Mouse (Mus musculus): ENCODE data around the gene Gpd2. TPM values are rescaled to one million over a fixed set of nuclear protein-coding genes. Genes with fewer than 3 reads are reported as not detected.
A peak's percentile ranks its signal among the peaks of the same experiment; 100 is the strongest.

The Gpd2 gene
- polyA plus RNA-seq, 1 experiment from 2014 or later = 27.6 TPM

GRCm38 (mm10) chr2:57231432-57231831, 6.0 kb upstream of the Gpd2 start:
- Histone ChIP-seq H3K4me2 (replicated peaks) (no peak overlapping the region), H3K4me3 (no peak overlapping the region)
- WGBS = 90% methylated on average over 5 of the region's 5 CpGs

GRCm38 (mm10) chr2:57232328-57232727, 5.1 kb upstream of the Gpd2 start:
- H3K9me3 ChIP-seq = no peaks in the 10 kb centered on the region
- no peak overlapping the region for H3K27ac ChIP-seq (replicated peaks)
- H3K27me3 ChIP-seq = no peaks in the 10 kb centered on the region
- no peak overlapping the region for H3K4me3 ChIP-seq
- no peak for ATAC-seq (replicated peaks)
- H3K36me3 ChIP-seq = no peaks in the 10 kb centered on the region
- peaks cover 5% of the 10 kb centered on the region; the same call in 1 of the 2 replicates for H3K4me1 ChIP-seq
- no peak overlapping the region for H3K4me2 ChIP-seq (replicated peaks)
- no peak overlapping the region for H3K9ac ChIP-seq (replicated peaks)
- 94% methylated on average over 8 of the region's 8 CpGs for WGBS

More at GRCm38 (mm10) chr2:57231432-57231831, 6.0 kb upstream of the Gpd2 start:
- H3K9ac ChIP-seq (replicated peaks) = no peak overlapping the region
- no peak for ATAC-seq (replicated peaks)
- no peaks in the 10 kb centered on the region for H3K9me3 ChIP-seq
- no peaks in the 10 kb centered on the region for H3K4me1 ChIP-seq
- no peaks in the 10 kb centered on the region for H3K27me3 ChIP-seq
- H3K36me3 ChIP-seq = no peaks in the 10 kb centered on the region
- no peak overlapping the region for H3K27ac ChIP-seq (replicated peaks)

- H3K36me3 ChIP-seq = no peaks in the 10 kb centered on the region
- no peak overlapping the region for H3K27ac ChIP-seq (replicated peaks)
- 86% methylated on average over 2 of the region's 2 CpGs for WGBS
- H3K9ac ChIP-seq (replicated peaks) = no peak overlapping the region
- peaks cover 15% of the 10 kb centered on the region; the same call in 1 of the 2 replicates for H3K4me1 ChIP-seq
- no peaks in the 10 kb centered on the region for H3K9me3 ChIP-seq
- no peak for ATAC-seq (replicated peaks)
- H3K27me3 ChIP-seq = no peaks in the 10 kb centered on the region
- H3K4me3 ChIP-seq = no peak overlapping the region
- no peak overlapping the region for H3K4me2 ChIP-seq (replicated peaks)
Observed at GRCm38 (mm10) chr2:57236246-57236645, 1.2 kb upstream of the Gpd2 start.

- no peaks in the 10 kb centered on the region for H3K36me3 ChIP-seq
- H3K9ac ChIP-seq (replicated peaks) = no peak overlapping the region
- H3K4me1 ChIP-seq = peaks cover 15% of the 10 kb centered on the region; the same call in 1 of the 2 replicates
- peak overlapping the region; percentile 96 for H3K4me2 ChIP-seq (replicated peaks)
- no peak overlapping the region for H3K27ac ChIP-seq (replicated peaks)
- WGBS = 35% methylated on average over 6 of the region's 6 CpGs
- H3K27me3 ChIP-seq = no peaks in the 10 kb centered on the region
- ATAC-seq (replicated peaks) = no peak
- no peaks in the 10 kb centered on the region for H3K9me3 ChIP-seq
- no peak overlapping the region for H3K4me3 ChIP-seq
Observed at GRCm38 (mm10) chr2:57237026-57237425, 409 bp upstream of the Gpd2 start.

- Histone ChIP-seq H3K4me2 (replicated peaks) (peak overlapping the region; percentile 96), H3K4me1 (peaks cover 15% of the 10 kb centered on the region; the same call in 1 of the 2 replicates), H3K4me3 (peak overlapping the region; percentile 80), H3K9me3 (no peaks in the 10 kb centered on the region), H3K9ac (replicated peaks) (peak overlapping the region; percentile 82), H3K36me3 (no peaks in the 10 kb centered on the region), H3K27me3 (no peaks in the 10 kb centered on the region), H3K27ac (replicated peaks) (peak overlapping the region; percentile 56)
- peak; percentile 81 for ATAC-seq (replicated peaks)
- under 1% methylated on average over 69 of the region's 69 CpGs for WGBS
Observed at GRCm38 (mm10) chr2:57237920-57238613, 632 bp downstream of the Gpd2 start.

GRCm38 (mm10) chr2:57238614-57239165, 1.3 kb downstream of the Gpd2 start:
- no peak for ATAC-seq (replicated peaks)
- no peak overlapping the region for H3K27ac ChIP-seq (replicated peaks)
- 3% methylated on average over 17 of the region's 17 CpGs for WGBS

GRCm38 (mm10) chr2:57239356-57239755, 1.9 kb downstream of the Gpd2 start:
- Histone ChIP-seq H3K4me2 (replicated peaks) (0 out of 2 replicates have a peak overlapping the region, but pooled peaks have one; percentile 96), H3K36me3 (no peaks in the 10 kb centered on the region), H3K9ac (replicated peaks) (no peak overlapping the region), H3K27ac (replicated peaks) (no peak overlapping the region), H3K4me3 (no peak overlapping the region), H3K9me3 (no peaks in the 10 kb centered on the region), H3K27me3 (no peaks in the 10 kb centered on the region), H3K4me1 (peaks cover 15% of the 10 kb centered on the region; the same call in 1 of the 2 replicates)
- 15% methylated on average over 2 of the region's 2 CpGs for WGBS
- ATAC-seq (replicated peaks) = no peak

More at GRCm38 (mm10) chr2:57238614-57239165, 1.3 kb downstream of the Gpd2 start:
- H3K36me3 ChIP-seq = no peaks in the 10 kb centered on the region
- peak overlapping the region; percentile 82 for H3K9ac ChIP-seq (replicated peaks)
- H3K9me3 ChIP-seq = no peaks in the 10 kb centered on the region
- H3K4me2 ChIP-seq (replicated peaks) = peak overlapping the region; percentile 96
- H3K27me3 ChIP-seq = no peaks in the 10 kb centered on the region
- H3K4me1 ChIP-seq = peaks cover 15% of the 10 kb centered on the region; the same call in 1 of the 2 replicates
- H3K4me3 ChIP-seq = peak overlapping the region; percentile 80

GRCm38 (mm10) chr2:57243987-57244386, 6.6 kb downstream of the Gpd2 start:
- no peak overlapping the region for H3K4me3 ChIP-seq
- no peak for ATAC-seq (replicated peaks)
- H3K4me2 ChIP-seq (replicated peaks) = no peak overlapping the region
- H3K9me3 ChIP-seq = no peaks in the 10 kb centered on the region
- H3K36me3 ChIP-seq = no peaks in the 10 kb centered on the region
- H3K27ac ChIP-seq (replicated peaks) = no peak overlapping the region
- no peak overlapping the region for H3K9ac ChIP-seq (replicated peaks)
- no peaks in the 10 kb centered on the region for H3K4me1 ChIP-seq
- WGBS = 51% methylated on average over 5 of the region's 5 CpGs
- H3K27me3 ChIP-seq = no peaks in the 10 kb centered on the region

- no peaks in the 10 kb centered on the region for H3K36me3 ChIP-seq
- no peak overlapping the region for H3K4me2 ChIP-seq (replicated peaks)
- WGBS = 91% methylated on average over 6 of the region's 6 CpGs
- no peaks in the 10 kb centered on the region for H3K4me1 ChIP-seq
- ATAC-seq (replicated peaks) = no peak
- H3K4me3 ChIP-seq = no peak overlapping the region
- no peaks in the 10 kb centered on the region for H3K27me3 ChIP-seq
- H3K9ac ChIP-seq (replicated peaks) = no peak overlapping the region
- no peaks in the 10 kb centered on the region for H3K9me3 ChIP-seq
- H3K27ac ChIP-seq (replicated peaks) = no peak overlapping the region
Observed at GRCm38 (mm10) chr2:57245721-57246328, 8.4 kb downstream of the Gpd2 start.

- 96% methylated on average over 3 of the region's 3 CpGs for WGBS
- no peak overlapping the region for H3K9ac ChIP-seq (replicated peaks)
- ATAC-seq (replicated peaks) = no peak
- H3K27me3 ChIP-seq = no peaks in the 10 kb centered on the region
- no peaks in the 10 kb centered on the region for H3K36me3 ChIP-seq
- 0 out of 2 replicates have a peak, but pooled peaks cover under 1% of the 10 kb centered on the region for H3K4me1 ChIP-seq
- no peak overlapping the region for H3K4me2 ChIP-seq (replicated peaks)
- no peak overlapping the region for H3K27ac ChIP-seq (replicated peaks)
- no peak overlapping the region for H3K4me3 ChIP-seq
- H3K9me3 ChIP-seq = no peaks in the 10 kb centered on the region
Observed at GRCm38 (mm10) chr2:57250113-57250512, 12.7 kb downstream of the Gpd2 start.

- no peak overlapping the region for H3K9ac ChIP-seq (replicated peaks)
- ATAC-seq (replicated peaks) = no peak
- H3K4me1 ChIP-seq = 0 out of 2 replicates have a peak, but pooled peaks cover 14% of the 10 kb centered on the region
- no peak overlapping the region for H3K4me2 ChIP-seq (replicated peaks)
- no peaks in the 10 kb centered on the region for H3K36me3 ChIP-seq
- H3K9me3 ChIP-seq = no peaks in the 10 kb centered on the region
- no peak overlapping the region for H3K4me3 ChIP-seq
- no peaks in the 10 kb centered on the region for H3K27me3 ChIP-seq
- no peak overlapping the region for H3K27ac ChIP-seq (replicated peaks)
- 92% methylated on average over 13 of the region's 13 CpGs for WGBS
Observed at GRCm38 (mm10) chr2:57251636-57252317, 14.3 kb downstream of the Gpd2 start.
